Mouse (Mus musculus) cerebellum, adult 2 months (tissue): ENCODE data around the gene Os9. TPM values are rescaled to one million over a fixed set of nuclear protein-coding genes. Genes with fewer than 3 reads are reported as not detected.
"Not testable (repeated sequence)": the region's sequence is repeated elsewhere in the genome, so short reads cannot be mapped to it uniquely, and the experiment has no call there.

Experiments
- DNase-seq, 2 experiments: peaks; one replicate each; pipeline ENCODE4 v3.0.0; 2021
- H3K27ac ChIP-seq: fragments of 200-500 bp; 2 replicates; pipeline ENCODE4 v1.5.1; 2012; ENCODE audit warnings: low read length, control low read depth, inconsistent platforms; ENCODE audit not compliant: insufficient read depth
- H3K27me3 ChIP-seq: fragments of 200-500 bp; 2 replicates; pipeline ENCODE4 v1.6.1; 2012; ENCODE audit warnings: inconsistent platforms, mild to moderate bottlenecking, low read length, moderate library complexity; ENCODE audit not compliant: control insufficient read depth, insufficient read depth
- H3K4me1 ChIP-seq: fragments of 200-500 bp; 2 replicates; pipeline ENCODE4 v1.6.1; 2011; ENCODE audit warnings: low read length; ENCODE audit not compliant: control insufficient read depth, insufficient read depth
- H3K4me3 ChIP-seq: fragments of 200-500 bp; replicated peaks from 2 replicates; pipeline ENCODE3; 2011; ENCODE audit warnings: mild to moderate bottlenecking, low read depth, low read length, control low read depth; ENCODE audit not compliant: insufficient read depth
- CTCF ChIP-seq: fragments of 200-500 bp; IDR thresholded peaks from 2 replicates; pipeline ENCODE4 v1.5.1; 2011; ENCODE audit warnings: low read depth, mild to moderate bottlenecking, control low read depth, low read length, moderate library complexity, borderline replicate concordance; ENCODE audit not compliant: insufficient read depth
- POLR2A ChIP-seq: fragments of 200-500 bp; IDR thresholded peaks from 2 replicates; pipeline ENCODE4 v1.6.1; 2011; ENCODE audit warnings: low read length, control low read depth, borderline replicate concordance; ENCODE audit not compliant: insufficient read depth
- WGBS: fragments of 180-500 bp; shearing (Covaris S2); methylation state at CpG from one replicate; pipeline ENCODE4 v1.1.7; 2018; 5-methylcytosine and 5-hydroxymethylcytosine counted together
- polyA plus RNA-seq: library from polyadenylated mRNA; depleted of rRNA; stranded (reverse); fragments of >200 nt; gene quantifications from 2 replicates; pipeline ENCODE4 v1.2.3, GENCODE M21; 2012

The Os9 gene
- polyA plus RNA-seq, 1 experiment, result 98.9 TPM

DNA sequence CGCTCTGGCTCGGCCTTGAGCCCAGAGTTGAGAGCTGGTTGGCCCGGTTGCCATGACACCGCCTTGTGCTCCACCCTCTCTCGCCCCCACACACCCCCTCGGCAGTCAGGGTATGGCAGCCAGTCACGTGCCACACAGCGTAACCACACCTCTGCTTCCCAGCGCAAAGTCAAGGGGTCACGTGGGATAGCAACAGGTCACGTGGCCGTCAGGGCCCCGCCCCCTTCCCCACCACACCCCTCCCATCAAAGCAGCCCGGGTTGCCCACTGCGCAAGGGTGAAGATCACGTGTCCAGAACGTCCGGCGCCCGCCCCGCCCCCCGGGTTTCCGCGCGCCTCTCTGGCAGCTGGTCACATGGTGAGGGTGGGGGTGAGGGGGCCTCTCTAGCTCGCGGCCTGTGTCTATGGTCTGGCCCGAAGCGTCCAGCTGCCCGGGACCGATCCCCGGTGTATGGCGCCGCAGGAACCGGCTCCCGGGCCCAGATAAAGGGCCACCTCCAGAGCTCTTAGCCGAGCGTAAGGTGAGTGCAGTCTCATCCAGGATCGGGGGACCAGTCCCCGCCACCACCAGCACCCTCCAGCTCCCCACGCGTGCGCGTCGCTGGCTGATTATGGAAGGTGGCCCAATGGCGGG, 57.6 kb downstream of the Os9 start, which contains the start of gene Cdk4:
Gene Cdk4, plus strand, starts transcription at position 296 of the 634 bp plus-strand sequence.
- TF ChIP-seq POLR2A (peak; percentile 43; the same call in 1 of the 2 replicates), CTCF (no peak)
- 0 out of 2 replicates have a peak, but pooled peaks cover 5% of the 10 kb centered on the region for H3K4me1 ChIP-seq
- under 1% methylated on average over 46 of the region's 46 CpGs for WGBS
- peak; percentile 98 to 99 for DNase-seq
- H3K27me3 ChIP-seq, result no peaks in the 10 kb centered on the region
- peak within 1 kb of the TSS; percentile 77 for H3K27ac ChIP-seq
- peak within 1 kb of the TSS; percentile 70 for H3K4me3 ChIP-seq

DNA sequence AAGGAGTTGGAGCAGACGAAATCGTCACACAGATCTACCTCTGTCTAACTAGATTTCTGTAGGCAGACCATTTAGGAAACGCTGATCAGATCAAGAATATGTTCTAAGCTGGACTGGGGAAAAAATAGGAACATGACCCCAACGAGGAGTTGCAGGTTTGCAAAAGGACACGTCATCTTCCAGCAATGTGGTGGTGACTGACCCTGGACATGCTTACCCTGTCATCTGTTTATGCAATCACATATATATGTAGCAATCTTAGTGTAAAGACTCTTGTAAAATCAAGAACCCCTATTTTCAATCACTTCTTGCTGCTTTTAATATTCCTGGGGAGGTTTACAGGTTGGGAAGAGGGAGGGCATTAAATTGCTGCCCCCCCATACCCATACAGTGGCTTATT, 58.4 kb downstream of the Os9 start:
- 55% methylated on average over 5 of the region's 5 CpGs for WGBS
- no peaks in the 10 kb centered on the region for H3K27me3 ChIP-seq
- no peak overlapping the region for H3K4me3 ChIP-seq
- H3K4me1 ChIP-seq, result 0 out of 2 replicates have a peak, but pooled peaks cover 5% of the 10 kb centered on the region
- no peak overlapping the region; the same call in 1 of the 2 replicates for H3K27ac ChIP-seq
- no peak for DNase-seq
- no peak for TF ChIP-seq CTCF
- TF ChIP-seq POLR2A, result no peak

DNA sequence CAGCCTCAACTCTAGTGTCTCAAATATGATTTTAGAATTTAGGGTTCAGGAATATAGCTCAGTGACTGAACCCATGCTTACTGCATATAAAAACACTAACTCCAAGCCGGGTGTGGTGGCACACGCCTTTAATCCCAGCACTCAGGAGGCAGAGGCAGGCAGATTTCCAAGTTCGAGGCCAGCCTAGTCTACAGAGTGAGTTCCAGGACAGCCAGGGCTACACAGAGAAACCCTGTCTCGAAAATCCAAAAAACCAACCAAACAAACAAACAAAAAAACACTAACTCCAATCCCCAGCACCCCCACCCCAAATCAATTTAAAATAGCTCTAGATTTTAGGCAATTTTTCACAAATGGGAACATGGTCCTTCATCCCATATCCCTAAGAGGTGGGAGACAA, 58.8 kb downstream of the Os9 start:
- not testable (repeated sequence) for H3K27ac ChIP-seq, H3K27me3 ChIP-seq, H3K4me1 ChIP-seq, H3K4me3 ChIP-seq, DNase-seq
- 71% methylated on average over 4 of the region's 4 CpGs for WGBS

DNA sequence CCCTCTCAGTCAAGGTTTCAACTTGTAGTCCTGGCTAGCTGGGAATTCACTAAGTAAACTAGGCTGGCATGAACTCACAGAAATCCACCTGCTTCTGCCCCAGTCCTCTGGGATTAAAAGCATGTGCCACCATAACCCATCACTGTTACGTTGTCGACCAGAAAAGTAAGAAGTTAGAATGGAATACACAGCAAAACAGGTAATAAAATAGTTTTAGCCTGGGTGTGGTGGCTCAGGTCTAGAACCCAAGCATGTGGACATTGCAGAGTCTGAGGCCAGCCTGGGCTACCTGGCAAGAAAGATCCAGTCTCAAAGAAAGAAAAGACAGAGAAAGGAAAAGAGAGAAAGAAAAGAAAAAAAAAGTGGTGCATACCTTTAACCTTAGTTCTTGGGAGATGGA, 59.4 kb downstream of the Os9 start:
- 62% methylated on average over 2 of the region's 2 CpGs for WGBS
- TF ChIP-seq CTCF, result no peak
- no peak for TF ChIP-seq POLR2A
- 0 out of 2 replicates have a peak, but pooled peaks cover 5% of the 10 kb centered on the region for H3K4me1 ChIP-seq
- no peak overlapping the region for H3K4me3 ChIP-seq
- no peak overlapping the region for H3K27ac ChIP-seq
- no peaks in the 10 kb centered on the region for H3K27me3 ChIP-seq
- DNase-seq, result no peak

DNA sequence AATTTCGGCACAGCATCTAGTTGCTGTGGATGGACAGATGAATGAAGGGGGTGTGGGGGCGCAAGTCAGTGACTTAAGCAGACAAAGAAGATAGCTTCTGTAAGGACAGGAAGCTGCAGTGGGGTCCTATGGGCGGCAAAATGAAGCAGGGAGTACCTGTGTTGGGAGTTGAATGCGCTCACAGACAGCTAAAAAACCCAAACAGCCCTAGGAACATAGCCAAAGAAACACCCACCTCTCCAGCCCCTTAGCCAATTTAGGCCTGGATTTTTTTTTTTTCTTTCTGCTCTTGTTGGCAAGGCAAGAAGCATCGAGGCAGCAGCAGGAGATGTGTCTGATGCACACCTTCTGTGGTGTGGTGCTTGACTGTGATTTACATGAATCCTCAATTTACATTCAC, 59.8 kb downstream of the Os9 start:
- H3K27ac ChIP-seq, result no peak overlapping the region
- 48% methylated on average over 5 of the region's 5 CpGs for WGBS
- DNase-seq, result no peak
- H3K27me3 ChIP-seq, result no peaks in the 10 kb centered on the region
- H3K4me3 ChIP-seq, result no peak overlapping the region
- 0 out of 2 replicates have a peak, but pooled peaks cover 5% of the 10 kb centered on the region for H3K4me1 ChIP-seq
- TF ChIP-seq CTCF (no peak), POLR2A (no peak)

DNA sequence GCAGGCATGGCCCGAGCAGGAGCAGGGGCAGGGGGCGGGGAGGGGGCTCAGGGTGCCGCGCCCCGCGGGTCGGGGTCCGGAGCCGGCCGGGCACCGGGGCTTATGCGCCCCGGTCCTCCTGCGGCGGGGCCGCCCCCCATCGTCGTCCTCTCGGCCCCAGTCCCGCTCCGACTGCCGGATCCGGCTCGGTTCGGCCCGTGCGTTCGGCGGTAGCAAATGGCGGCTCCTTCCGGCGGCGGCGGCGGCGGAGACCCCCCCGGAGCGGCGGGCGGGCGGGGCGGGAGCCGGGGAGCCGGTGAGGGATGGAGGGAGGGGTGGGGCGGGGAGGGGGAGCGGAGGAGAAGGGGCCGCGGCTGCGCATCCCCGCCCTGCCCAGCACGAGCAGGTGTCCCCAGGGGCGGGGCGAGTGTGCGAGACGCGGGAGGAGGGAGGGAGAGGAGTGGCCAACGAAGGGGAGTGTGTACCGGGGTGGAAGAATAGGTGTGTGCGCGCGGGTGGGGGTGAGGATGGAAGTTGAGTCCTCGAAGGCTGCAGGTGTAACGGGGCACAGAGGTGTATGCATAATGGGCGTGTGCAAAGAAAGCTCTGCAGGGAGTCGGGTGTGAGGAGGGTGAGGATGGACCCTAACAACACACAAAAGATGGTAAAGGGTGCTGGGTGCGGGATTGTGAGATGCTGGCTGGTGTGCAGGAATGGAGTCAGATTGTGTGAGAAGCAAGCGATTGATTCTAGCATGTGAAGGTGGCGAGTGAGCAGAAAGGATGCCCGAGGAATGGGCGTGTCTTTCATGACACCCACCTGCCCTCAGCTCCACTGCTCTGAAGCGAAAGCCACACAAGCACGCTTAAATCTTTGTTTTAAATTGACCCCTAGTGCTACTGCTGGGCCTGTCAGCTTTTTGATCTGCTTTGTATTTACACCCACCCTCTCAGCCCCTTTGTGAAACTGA, 60.7 kb downstream of the Os9 start, which contains the start of gene March9:
Gene March9, minus strand, starts transcription at position 217 of the 949 bp plus-strand sequence.
- no peak for TF ChIP-seq CTCF
- no peak for TF ChIP-seq POLR2A
- Histone ChIP-seq H3K4me3 (peak within 1 kb of the TSS; percentile 87), H3K4me1 (peaks cover 5% of the 10 kb centered on the region; the same call in 1 of the 2 replicates), H3K27ac (peak within 1 kb of the TSS; percentile 9; the same call in 1 of the 2 replicates), H3K27me3 (no peaks in the 10 kb centered on the region)
- peak; percentile 88 to 93 for DNase-seq
- 1% methylated on average over 47 of the region's 72 CpGs for WGBS

DNA sequence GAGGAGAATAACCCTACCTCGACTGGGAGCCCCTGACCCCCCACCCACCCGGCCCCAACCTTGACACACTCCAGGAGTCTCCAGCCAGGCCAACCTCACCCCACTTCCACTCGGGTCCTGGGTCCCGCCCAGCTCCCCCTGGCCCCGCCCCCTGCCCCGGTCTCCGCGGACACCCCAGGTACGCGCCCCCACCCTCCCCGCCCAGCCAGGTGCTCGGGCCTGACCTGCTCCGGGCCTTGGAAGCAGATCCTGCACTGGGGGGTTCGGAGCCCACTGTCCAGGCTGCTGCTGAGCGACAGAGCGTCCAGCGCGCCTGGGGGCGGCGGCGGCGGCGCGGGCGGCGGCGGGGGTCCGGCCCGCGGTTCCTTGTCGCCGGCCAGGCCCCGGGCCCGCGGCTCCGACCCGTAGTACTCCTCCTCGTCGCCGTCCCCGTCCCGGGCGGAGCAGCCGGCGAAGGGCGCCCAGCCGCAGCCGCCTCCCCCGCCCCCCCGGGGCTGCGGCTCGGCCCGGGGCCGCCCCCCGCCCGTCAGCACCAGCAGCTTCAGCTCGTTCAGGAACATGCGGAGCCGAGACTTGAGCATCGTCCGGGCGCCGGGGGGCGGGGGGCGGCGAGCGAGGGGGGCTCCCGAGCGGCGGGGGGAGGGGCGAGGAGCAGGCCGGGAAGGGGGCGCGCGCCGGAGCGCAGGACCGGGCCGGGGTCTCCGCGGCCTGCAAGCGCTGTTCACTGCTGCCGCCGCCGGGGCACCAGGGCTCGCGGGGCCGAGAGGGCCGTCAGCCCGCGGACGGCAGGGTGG, 61.6 kb downstream of the Os9 start:
- TF ChIP-seq POLR2A (no peak), CTCF (no peak)
- Histone ChIP-seq H3K4me1 (peaks cover 2% of the 10 kb centered on the region; the same call in 1 of the 2 replicates), H3K27ac (no peak overlapping the region), H3K27me3 (no peaks in the 10 kb centered on the region), H3K4me3 (peak overlapping the region; percentile 61)
- WGBS, result 2% methylated on average over 71 of the region's 92 CpGs
- DNase-seq, result peak in 1 of 2 experiments; percentile 45
